Mouse (Mus musculus) left cerebral cortex, adult 18-20 months (tissue): ENCODE results near the gene Arhgap32. TPM values are rescaled to one million over a fixed set of nuclear protein-coding genes. Genes with fewer than 3 reads are reported as not detected.

Source experiments
- microRNA-seq, 2 experiments: library from miRNA; unstranded; fragments of <30 nt; microRNA quantifications; one replicate each; pipeline ENCODE4 v1.2.0; 2021
- total RNA-seq, 2 experiments: library from RNA; stranded (reverse); gene quantifications; 2 replicates each; pipeline ENCODE4 v1.2.3; 2021

Gene Arhgap32
- total RNA-seq, 2 experiments from 2014 or later: 434 to 457 TPM

Small RNA genes lying within 50 kb of the gene (microRNA-seq; reads per million reads assigned to microRNA genes)
- 0 reads per million in 2 experiments for gene Gm44453

Other genes with a start within 250 kb of the Arhgap32 start
- gene Barx2, start 202.7 kb upstream of the Arhgap32 start, total RNA-seq: 1 to 10 TPM; 4.0 to 5.0 TPM
- under 1 TPM; 0.23 to 0.53 TPM for gene Kcnj5, start 228.2 kb downstream of the Arhgap32 start, total RNA-seq